Mouse (Mus musculus) right cerebral cortex, postnatal 4 days (tissue): ENCODE results near the gene Vsig2.

Source experiments
- DNase-seq: peaks from one replicate; pipeline ENCODE4 v3.0.0-alpha.2; 2022

The Vsig2 gene

DNA sequence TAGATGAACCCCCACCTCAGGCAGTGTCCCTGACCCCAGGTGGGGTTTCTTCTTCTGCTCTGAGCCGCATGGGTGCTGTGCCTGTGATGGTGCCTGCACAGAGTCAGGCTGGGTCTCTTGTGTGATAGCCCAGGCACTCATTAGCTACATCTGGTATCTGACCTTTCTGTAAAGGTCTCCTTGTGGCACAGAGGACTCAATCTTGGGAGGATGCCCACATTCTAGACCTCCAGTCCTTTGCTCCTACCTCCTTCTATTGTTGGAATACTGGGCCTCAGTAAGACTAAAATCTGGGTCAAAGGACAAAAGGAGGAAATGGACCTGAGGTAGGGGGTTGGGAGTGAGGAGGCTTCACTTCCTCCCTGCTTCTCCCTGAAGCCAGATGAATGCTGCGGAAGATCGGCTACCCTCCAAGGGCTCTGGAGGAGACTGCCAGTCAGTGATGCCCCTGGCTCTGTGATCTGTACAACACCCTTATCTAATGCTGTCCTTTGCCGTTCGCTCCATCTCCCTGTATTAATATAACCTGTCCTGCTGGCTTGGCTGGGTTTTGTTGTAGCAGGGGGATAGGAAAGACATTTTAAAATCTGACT, 1.3 kb upstream of the Vsig2 start:
- DNase-seq = no peak

DNA sequence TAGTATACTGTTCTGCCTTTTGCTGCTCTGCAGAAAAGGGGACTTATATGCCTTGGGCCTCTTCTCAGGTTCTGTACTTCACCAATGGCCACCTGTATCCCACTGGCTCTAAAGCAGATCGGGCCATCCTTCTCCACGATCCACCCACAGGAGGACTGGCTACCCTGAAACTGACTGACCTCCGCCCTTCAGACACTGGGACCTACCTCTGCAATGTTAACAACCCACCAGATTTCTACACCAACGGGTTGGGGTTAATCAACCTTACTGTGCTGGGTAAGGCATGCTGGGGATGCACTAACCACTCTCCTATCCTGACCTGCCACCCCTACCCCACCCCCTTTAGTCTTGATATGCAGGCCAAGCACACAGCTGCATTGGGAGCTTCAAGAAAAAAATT, 1.2 kb downstream of the Vsig2 start:
- no peak for DNase-seq

DNA sequence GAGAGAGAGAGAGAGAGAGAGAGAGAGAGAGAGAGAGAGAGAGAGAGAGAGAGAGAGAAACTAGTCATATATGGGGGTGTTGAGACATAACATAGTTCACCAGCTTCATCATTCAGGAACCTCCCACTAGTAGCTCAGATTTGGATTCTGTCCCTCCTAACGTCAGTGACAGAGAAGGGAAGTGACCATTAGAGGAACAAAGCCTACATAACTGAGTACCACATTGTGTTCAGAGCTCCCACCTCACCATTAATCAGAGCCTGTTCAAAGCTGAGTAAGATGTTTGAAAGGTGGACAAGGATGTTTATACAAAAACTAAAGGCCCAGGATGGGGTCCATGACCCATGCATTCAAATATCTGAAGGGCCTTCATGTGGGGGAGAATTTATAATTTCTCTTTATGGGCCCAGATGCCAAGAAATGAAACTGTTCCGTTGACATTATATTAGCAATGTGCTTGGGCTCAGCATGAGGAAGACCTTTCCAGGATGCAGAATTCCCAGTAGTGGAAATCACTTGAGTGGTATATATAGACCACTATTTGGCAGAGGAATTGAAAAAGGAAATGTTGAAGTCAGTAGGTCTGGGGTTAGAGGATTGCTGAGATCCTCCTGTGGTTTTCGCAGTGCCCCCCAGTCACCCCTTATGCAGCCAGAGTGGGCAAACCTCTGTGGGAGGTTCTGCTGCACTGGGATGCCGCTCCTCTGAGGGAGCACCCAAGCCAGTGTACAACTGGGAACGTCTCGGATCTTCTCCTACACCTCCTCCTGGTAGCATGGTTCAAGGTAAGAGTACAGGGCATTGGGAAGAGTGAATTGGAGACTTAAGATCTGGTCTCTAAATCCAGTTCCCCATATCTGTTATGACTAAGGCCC, 1.9 kb downstream of the Vsig2 start:
- DNase-seq = no peak

DNA sequence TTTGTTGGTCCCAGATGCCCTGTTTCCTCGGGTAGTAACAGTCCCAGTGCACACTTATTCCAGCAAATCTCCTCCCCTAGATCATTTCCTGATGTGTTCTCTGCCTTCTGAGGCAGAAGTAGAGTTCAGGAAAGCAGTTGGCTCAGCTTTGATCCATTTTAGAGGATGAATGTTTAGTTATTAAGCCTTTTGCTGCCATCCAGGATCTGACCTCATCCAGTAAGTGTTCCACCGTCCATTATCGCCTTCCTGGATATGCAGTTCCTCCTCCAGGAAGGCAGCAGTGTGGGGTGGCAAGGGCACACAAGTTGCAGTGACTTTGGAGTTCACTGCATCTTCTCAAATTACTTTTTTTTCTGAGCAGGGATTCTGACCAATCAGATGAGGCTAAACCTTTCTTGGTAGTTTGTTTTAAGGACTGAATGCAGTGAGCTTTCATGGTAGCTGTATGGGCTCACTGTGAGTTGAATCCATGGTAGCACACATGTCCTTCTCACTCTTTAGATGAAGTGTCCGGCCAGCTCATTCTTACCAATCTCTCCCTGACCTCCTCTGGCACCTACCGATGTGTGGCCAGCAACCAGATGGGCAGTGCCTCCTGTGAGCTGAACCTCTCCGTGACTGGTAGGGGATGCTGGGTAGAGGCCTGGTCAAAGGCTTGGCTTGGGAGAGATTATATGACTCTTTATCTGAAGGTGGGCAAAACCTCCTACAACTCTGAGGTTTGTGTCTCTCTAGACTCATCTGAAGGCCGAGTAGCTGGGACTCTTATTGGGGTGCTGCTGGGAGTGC, 3.0 kb downstream of the Vsig2 start:
- DNase-seq = no peak

DNA sequence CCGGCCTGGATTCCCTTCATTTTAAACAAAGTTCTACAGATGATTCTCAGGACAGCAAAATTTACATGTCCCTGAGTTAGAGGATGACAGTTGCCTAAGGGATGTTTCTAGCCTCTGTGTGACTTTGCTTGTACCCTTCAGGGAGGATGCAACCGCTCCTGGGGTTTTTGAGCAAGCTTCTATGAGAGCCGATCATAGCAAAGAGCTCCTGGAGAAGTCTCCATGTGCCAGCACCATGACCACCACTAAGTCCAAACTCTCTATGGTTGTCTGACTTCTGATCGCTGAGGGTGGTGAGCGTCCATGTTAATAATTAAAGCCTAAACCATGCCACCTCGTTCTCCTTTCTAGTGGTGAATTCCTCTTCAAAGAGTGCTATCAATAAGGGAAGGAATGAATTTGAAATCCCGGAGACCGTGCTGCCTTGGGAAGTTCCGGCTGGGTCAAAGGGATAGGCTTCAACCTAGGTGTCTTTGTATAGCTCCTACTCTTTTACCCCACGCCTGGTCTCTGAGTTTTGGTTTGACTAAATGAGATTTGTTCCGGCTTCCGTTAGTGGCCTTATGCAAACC, 4.9 kb downstream of the Vsig2 start:
- DNase-seq = no peak

DNA sequence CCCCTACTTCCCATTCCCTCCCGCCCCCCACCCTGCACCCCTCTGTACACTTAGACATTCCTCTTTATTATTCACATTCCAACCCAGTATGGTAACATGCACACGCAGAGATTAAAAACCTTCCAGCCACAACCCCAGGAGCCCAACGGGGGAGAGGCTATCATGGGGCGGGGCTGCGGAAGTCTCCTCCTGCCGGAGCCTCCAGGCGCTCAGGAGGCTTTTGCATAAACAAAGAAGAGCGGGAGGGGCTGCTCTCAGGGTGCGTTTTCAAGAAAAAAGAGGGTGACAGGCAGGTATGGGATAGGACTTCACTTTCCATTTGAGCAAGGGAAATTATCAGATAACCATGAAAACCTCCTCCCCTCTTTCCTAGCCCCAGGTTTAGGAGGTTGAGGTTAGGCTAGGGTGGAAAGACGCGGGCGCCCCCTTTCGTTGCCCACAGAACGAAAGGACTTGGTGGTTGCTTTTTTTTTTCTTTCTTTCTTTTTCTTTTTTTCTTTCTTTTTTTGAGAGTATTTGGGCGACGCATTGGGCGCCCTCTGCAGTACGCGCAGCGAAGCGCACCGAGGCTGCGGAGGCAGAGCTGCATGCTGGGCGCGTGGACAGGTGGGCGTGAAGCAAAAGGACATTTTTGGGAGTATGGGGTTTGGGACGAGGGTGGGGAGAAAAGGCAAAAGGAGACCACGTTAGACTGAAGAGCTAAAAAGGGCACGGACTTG, 5.6 kb downstream of the Vsig2 start:
- peak; percentile 71 for DNase-seq

DNA sequence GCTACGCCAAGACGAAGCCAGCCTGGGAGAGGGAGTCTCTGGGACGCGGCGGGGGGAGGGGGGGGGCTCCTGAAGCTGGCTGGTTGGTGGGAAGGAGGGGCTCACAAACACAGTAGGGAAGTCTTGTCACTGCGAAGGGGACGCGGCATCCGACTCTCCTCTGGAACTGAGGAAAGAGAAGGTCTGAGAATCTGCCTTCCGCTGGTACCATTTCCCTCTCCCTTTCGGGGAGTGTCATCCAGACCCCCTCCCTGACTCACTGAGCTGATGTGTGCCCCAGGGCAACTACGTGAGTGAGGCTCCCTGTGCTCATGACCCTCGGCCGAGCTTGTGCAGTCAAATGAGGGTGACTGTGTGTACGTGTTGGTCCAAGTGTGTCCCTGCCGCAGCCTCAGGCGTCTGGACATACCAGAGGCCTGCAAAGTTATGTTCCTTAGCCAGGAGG, 6.1 kb downstream of the Vsig2 start:
- no peak for DNase-seq

DNA sequence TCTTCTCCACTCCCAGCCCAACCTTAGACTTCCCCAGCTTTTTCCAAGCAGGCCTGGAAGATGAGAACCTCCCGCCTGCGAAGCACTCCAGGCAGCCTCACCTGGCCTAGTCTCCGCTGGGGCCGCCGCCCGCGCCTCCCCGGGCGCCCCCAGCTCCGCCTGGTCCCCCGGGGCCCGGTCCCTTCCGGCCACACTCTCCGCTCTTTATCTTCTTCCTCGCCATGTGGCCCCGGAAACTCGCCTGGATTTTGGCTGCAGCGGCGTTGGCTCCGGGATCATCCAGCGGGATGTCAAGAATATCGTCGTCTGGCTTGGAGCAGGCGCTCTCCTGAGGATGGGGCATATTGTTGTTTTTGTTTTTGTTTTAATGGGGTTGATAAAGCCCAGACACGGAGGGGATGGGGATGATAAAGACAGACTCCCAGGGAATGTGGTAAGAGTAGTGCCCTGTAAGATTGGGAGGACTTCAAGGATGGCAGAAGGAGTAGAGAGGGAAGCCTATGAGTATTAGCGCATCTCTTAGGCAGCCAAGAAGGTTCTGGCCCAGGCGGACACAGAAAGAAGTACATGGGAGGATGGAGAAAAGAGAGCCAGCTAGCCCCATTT, 6.9 kb downstream of the Vsig2 start:
- no peak for DNase-seq

DNA sequence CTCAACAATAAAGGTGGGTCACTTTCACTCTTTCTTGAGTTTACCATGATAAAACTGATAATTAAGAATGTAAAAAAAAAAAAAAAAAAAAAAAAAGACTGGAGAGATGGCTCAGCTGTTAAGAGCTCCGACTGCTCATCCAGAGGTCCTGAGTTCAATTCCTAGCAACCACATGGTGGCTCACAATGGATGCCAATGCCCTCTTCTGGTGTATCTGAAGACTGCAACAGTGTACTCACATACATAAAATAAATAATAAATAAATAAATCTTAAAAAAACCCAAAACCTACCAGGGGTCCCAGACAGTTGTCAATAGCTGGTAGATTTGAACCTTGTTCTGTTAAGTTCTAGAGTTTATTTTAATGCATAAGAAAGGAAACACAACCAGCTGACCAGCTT, 7.8 kb downstream of the Vsig2 start:
- no peak for DNase-seq

DNA sequence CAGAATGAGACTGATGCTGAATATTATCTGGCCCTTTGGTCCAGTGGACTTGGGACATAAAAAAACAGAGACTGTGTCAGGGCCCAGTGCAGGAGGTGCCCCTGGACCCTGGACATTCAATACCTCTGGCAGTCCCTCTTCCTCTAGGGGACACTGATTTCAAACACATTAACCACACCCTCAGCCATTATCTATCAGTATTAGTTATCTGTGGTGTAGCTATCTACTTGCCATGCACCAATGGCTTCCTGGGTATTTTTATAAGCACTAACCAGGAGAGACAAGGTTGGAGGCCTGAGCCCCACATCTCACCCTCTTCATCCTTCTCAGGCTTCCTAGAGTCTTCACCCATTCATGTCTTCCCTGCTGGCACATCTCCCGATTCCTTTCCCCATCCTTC, 11.4 kb downstream of the Vsig2 start:
- DNase-seq = no peak

DNA sequence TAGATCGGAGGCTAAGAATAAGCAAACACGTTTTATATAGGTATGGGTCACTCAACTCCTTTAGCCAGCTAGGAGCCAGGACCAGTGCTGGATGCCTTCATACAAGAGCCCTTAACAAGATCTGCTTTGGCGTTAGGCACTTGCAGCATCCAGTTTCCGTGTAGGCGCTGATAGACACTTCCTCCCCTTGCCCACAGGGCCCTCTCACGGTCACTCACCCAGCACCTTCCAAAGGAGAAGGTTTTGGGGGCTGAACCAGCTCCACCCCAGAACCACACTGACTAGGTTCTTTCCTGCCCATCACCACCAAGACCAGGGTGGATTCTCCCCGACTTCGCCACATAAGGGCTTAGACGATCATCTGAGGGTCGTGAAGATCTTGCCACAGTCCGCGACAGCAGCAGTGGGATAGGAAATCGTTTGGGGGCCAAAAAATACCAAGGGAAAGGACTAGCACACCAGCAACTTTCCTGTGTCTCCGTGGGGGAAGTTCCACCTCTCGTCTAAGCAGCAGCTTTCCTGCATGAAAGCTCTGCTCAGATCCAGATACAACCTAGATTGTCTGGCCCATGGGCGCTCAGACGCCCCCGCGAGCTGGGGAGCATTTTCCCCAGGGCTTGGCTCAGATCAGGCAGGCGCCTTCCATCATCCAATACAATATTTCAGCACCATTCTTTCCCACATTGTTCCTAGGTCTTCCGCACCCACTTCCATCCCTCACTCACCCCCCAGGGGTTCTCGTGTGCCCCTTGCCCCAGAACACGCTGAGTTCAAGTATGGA, 12.9 kb downstream of the Vsig2 start:
- no peak for DNase-seq

DNA sequence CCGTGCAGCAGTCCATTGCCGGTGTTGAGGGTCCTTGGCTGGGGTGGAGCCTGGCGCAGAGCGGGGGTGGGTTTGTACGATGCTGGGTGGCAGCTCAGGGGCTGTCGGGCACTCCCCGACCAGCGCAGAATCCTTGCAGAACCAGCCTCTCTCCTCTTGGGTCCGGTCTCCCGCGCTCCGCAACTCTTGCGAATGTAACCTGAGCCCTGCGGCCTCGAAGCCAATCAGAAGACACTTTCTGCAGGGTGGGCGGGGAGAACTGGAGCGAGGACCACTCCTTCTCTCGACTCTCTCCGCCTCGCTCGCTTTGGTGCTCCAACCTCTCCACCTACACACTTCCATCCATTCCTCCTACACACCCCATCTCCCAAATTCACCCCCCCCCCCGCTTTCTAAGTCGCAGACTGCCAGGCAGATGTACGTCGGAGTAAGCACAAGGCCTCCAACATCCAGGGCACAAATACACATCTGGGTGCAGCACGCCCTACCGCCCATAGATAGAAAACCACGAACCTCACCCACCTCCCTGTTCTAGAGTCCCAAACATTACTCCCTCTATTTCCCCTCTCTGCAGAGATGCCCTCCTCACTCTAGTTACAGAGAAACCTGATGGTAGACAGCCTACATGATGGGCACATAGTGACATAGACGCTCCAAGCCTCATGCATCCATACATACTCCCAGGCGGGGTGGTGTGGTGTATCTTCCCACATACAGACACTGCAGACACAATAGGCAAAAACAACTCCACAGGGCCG, 13.7 kb downstream of the Vsig2 start, which contains the start of gene Nrgn:
Gene Nrgn, minus strand, starts transcription at position 369 of the 758 bp plus-strand sequence.
- peak; percentile 74 for DNase-seq

DNA sequence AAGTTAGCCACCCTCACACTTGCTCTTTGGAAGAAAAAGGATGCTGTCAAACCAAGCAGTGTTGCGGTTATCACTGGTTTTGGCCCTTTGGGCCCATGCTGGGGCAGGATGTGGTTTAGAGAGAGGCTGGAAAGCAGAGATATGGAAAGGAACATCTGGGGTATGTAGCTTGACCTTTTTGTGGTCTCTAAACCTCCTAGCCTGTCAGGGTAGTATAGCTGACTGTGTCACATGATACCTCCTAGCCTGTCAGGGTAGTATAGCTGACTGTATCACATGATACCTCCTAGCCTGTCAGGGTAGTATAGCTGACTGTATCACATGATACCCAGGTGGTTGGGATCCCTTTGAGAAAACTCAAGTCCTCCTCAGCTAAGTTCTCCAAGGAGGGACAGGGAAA, 15.2 kb downstream of the Vsig2 start:
- no peak for DNase-seq

DNA sequence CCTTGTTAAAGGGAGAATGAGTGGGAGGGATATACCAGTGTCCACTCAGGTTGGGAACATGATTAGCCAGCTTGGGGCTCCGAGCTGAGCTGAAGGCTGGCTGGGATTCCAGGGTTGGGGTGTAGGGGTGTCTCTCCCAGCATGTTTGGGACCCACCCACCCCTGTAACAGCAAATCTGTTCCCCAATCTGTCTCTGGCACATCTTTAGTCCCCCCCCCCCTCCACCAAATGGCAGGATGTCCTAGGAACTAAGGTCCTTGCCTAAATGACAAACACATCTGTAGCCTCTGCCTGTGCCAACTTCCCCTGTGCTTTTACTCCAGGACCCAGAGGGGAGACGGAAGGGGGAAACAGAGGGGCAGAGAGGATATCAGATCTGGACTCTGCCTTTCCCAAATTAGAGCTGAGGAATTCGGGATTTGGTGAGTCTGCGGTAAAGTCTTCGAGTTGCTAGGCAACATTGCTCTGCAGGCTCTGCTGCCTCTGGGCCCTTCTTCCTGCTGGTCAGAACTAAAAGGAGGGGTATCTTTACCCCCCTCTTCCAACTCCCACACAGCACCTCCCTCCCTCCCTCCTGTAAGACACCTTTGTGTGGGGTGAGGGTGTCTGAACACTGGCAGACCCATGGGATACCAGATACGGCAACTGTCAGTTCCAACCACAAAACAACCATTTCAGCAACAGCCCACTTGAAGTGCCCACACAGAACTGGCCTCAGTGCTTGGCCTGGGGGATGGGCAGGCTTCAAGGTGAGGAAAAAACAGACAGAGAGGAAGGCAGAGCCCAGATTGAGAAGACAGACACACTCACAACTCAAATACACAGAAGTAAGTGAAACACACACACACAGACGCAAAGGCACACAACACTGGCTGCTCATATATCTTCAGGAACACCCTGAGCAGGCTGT, 16.0 kb downstream of the Vsig2 start, which contains the start of gene Siae:
Gene Siae, plus strand, starts transcription at position 861 of the 911 bp plus-strand sequence.
- DNase-seq = no peak

DNA sequence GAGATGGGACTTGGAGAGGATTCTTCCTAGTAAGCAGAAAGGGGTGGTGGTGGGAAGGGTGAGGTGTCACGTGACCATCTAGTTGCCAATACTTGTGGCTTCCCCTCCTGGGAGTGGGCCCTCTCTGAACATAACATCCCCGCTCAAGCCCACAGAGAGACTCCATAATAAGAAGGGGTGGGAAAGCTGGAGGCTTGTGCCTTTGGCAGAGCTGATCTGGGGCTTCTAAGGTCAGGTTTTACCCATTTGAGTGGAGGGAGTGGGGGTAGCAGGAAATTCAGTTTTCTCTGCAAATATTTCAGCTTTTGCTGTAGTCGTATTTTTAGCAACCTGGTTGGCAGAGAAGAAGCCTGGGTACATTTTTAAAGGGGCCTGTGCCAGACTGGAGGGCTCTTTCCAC, 17.3 kb downstream of the Vsig2 start:
- DNase-seq = no peak

DNA sequence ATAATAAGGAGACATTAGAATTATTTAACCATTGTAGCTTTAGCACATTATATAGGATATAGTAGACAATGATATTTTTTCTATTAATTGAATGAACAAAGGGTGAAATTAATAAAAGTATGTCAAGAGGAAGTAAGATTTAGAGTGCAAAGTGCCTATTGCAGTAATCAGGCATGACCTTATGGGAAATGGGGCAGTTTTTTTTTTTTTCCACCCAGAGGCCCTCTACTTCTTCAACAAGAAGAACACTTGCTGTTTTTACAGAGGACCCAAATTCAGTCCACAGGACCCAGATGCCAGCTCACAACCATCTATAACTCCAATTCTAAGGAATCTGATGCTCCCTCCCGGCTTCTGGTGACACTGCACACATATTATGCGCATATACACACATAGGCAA, 21.6 kb downstream of the Vsig2 start:
- DNase-seq = no peak

DNA sequence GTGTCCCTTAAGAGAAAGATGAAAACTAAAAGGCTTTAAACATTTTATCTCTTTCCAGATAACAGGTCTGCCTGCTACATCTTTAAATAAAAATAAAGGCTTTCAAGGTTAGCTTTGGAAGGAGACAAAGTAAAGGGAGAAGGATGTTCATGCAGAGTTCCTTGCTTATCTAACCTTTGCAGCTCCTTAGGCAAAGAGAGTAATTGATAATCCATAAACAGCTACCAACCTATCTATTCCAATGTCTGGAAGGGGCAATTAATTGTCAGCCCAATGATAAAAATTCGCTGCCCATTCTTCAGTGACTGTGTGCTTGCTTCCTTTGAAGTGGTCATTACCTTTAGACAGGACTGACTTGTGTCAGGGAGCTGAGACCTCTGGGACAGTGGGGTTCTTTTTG, 24.8 kb downstream of the Vsig2 start:
- no peak for DNase-seq

DNA sequence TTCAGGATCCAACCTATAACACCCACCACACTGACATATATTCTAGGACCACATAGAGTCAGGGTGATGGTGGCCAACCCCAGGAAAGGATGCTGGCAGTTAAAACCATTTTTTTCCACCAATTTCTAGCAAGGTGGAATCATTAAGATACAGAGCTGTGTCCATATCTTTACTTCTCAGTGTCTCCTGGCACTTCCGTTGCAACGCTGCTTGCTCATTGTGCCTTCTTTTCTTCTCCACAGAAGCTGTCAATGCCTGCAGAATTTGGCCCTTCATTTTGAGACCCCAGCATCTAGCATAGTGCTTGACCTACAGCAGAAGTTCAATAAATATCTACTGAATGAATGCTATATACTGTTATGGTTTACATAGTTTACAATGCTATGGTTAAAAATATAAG, 28.0 kb downstream of the Vsig2 start:
- no peak for DNase-seq

DNA sequence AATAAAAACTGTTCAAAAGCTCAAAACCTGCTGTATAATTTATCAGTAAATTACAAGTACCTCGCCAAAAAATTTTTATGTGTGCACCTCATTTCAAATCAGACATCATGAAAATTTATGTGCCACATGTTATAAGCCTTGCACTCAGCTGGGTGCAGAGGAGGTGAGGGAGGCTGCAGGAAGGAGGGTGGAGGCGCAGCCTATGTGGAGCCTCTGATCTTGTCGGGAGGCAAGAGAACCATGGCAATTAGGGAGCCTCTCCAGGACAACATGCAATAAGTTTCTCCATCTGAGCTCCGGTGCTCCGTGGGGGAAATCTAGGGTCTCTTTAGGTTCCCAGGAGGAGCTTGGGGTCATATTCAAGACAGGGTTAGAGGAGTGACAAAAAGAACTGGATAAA, 28.4 kb downstream of the Vsig2 start:
- no peak for DNase-seq
